Mouse (Mus musculus): ENCODE results near the gene Naalad2. TPM values are rescaled to one million over a fixed set of nuclear protein-coding genes. Genes with fewer than 3 reads are reported as not detected.
"Not testable (repeated sequence)": the region's sequence is repeated elsewhere in the genome, so short reads cannot be mapped to it uniquely, and the experiment has no call there.

Gene Naalad2
- 5.4 and 5.6 TPM in 2 replicates for polyA plus RNA-seq (2015; fragmentation: Nextera tagmentation; extraction: Ambion mirVana)

GRCm38 (mm10) chr9:18402895-18403294 lies at the start of gene Naalad2:
Gene Naalad2 (minus strand): TSS chr9:18402995.
- H3K4me3 ChIP-seq (replicated peaks; ENCODE audit: low read length); H3K9ac ChIP-seq (ENCODE audit: low read length); ATAC-seq (ENCODE audit: insufficient read depth, low FRiP score); H3K27ac ChIP-seq (ENCODE audit: low read length); H3K4me1 ChIP-seq (ENCODE audit: control insufficient read depth, insufficient read depth, low read length); H3K36me3 ChIP-seq (ENCODE audit: control insufficient read depth, insufficient read depth, low read length); H3K9me3 ChIP-seq (replicated peaks; ENCODE audit: control insufficient read depth, low read length); H3K4me2 ChIP-seq (ENCODE audit: low read depth, low read length); H3K27me3 ChIP-seq (ENCODE audit: control insufficient read depth, insufficient read depth, low read length): not testable (repeated sequence)
- 73% methylated on average over 2 of the region's 2 CpGs for WGBS

- Histone ChIP-seq H3K4me3 (replicated peaks; ENCODE audit: low read length) (no peak overlapping the region), H3K36me3 (ENCODE audit: control insufficient read depth, insufficient read depth, low read length) (no peaks in the 10 kb centered on the region), H3K4me1 (ENCODE audit: control insufficient read depth, insufficient read depth, low read length) (no peaks in the 10 kb centered on the region), H3K27me3 (ENCODE audit: control insufficient read depth, insufficient read depth, low read length) (no peaks in the 10 kb centered on the region), H3K9ac (ENCODE audit: low read length) (no peak overlapping the region), H3K9me3 (replicated peaks; ENCODE audit: control insufficient read depth, low read length) (no peaks in the 10 kb centered on the region), H3K27ac (ENCODE audit: low read length) (no peak overlapping the region), H3K4me2 (ENCODE audit: low read depth, low read length) (no peak overlapping the region)
- no peak for ATAC-seq (ENCODE audit: insufficient read depth, low FRiP score)
- WGBS: 69% methylated on average over 10 of the region's 10 CpGs
These were observed 28.9 kb upstream of the Naalad2 start for GRCm38 (mm10) chr9:18431687-18432086.

- no peaks in the 10 kb centered on the region for H3K36me3 ChIP-seq (ENCODE audit: control insufficient read depth, insufficient read depth, low read length)
- H3K9ac ChIP-seq (ENCODE audit: low read length): no peak within 1 kb of the TSS
- no peaks in the 10 kb centered on the region for H3K4me1 ChIP-seq (ENCODE audit: control insufficient read depth, insufficient read depth, low read length)
- no peak within 1 kb of the TSS for H3K4me3 ChIP-seq (replicated peaks; ENCODE audit: low read length)
- no peaks in the 10 kb centered on the region for H3K27me3 ChIP-seq (ENCODE audit: control insufficient read depth, insufficient read depth, low read length)
- no peak for ATAC-seq (ENCODE audit: insufficient read depth, low FRiP score)
- no peaks in the 10 kb centered on the region for H3K9me3 ChIP-seq (replicated peaks; ENCODE audit: control insufficient read depth, low read length)
- no peak within 1 kb of the TSS for H3K4me2 ChIP-seq (ENCODE audit: low read depth, low read length)
- H3K27ac ChIP-seq (ENCODE audit: low read length): no peak within 1 kb of the TSS
These were observed 27.6 kb upstream of the Naalad2 start, which contains the start of gene Mbd3l2 for GRCm38 (mm10) chr9:18430354-18430753. Gene Mbd3l2 (plus strand): TSS chr9:18430654.

GRCm38 (mm10) chr9:18412371-18412770 lies 9.6 kb upstream of the Naalad2 start:
- H3K36me3 ChIP-seq (ENCODE audit: control insufficient read depth, insufficient read depth, low read length); ATAC-seq (ENCODE audit: insufficient read depth, low FRiP score); H3K4me2 ChIP-seq (ENCODE audit: low read depth, low read length); H3K4me3 ChIP-seq (replicated peaks; ENCODE audit: low read length); H3K9me3 ChIP-seq (replicated peaks; ENCODE audit: control insufficient read depth, low read length); H3K27ac ChIP-seq (ENCODE audit: low read length); H3K27me3 ChIP-seq (ENCODE audit: control insufficient read depth, insufficient read depth, low read length); H3K4me1 ChIP-seq (ENCODE audit: control insufficient read depth, insufficient read depth, low read length); H3K9ac ChIP-seq (ENCODE audit: low read length): not testable (repeated sequence)
- WGBS: 85% methylated on average over 4 of the region's 4 CpGs

- H3K36me3 ChIP-seq (ENCODE audit: control insufficient read depth, insufficient read depth, low read length): no peaks in the 10 kb centered on the region
- H3K4me1 ChIP-seq (ENCODE audit: control insufficient read depth, insufficient read depth, low read length): no peaks in the 10 kb centered on the region
- no peak within 1 kb of the TSS for H3K4me2 ChIP-seq (ENCODE audit: low read depth, low read length)
- 79% methylated on average over 1 of the region's 1 CpGs for WGBS
- no peak within 1 kb of the TSS for H3K27ac ChIP-seq (ENCODE audit: low read length)
- no peak within 1 kb of the TSS for H3K4me3 ChIP-seq (replicated peaks; ENCODE audit: low read length)
- no peak for ATAC-seq (ENCODE audit: insufficient read depth, low FRiP score)
- H3K9me3 ChIP-seq (replicated peaks; ENCODE audit: control insufficient read depth, low read length): no peaks in the 10 kb centered on the region
- no peak within 1 kb of the TSS for H3K9ac ChIP-seq (ENCODE audit: low read length)
- H3K27me3 ChIP-seq (ENCODE audit: control insufficient read depth, insufficient read depth, low read length): no peaks in the 10 kb centered on the region
These were observed 1.3 kb upstream of the Naalad2 start, which contains the start of gene Ubtfl1 for GRCm38 (mm10) chr9:18404118-18404517. Gene Ubtfl1 (plus strand): TSS chr9:18404418.

- WGBS: 77% methylated on average over 1 of the region's 1 CpGs
- Histone ChIP-seq H3K36me3 (ENCODE audit: control insufficient read depth, insufficient read depth, low read length) (no peaks in the 10 kb centered on the region), H3K4me3 (replicated peaks; ENCODE audit: low read length) (no peak overlapping the region), H3K9me3 (replicated peaks; ENCODE audit: control insufficient read depth, low read length) (no peaks in the 10 kb centered on the region), H3K9ac (ENCODE audit: low read length) (no peak overlapping the region), H3K4me1 (ENCODE audit: control insufficient read depth, insufficient read depth, low read length) (no peaks in the 10 kb centered on the region), H3K27ac (ENCODE audit: low read length) (no peak overlapping the region), H3K4me2 (ENCODE audit: low read depth, low read length) (no peak overlapping the region), H3K27me3 (ENCODE audit: control insufficient read depth, insufficient read depth, low read length) (no peaks in the 10 kb centered on the region)
- no peak for ATAC-seq (ENCODE audit: insufficient read depth, low FRiP score)
These were observed 3.2 kb downstream of the Naalad2 start for GRCm38 (mm10) chr9:18399629-18400028.

GRCm38 (mm10) chr9:18385782-18386181 lies 17.0 kb downstream of the Naalad2 start:
- WGBS: 17% methylated on average over 6 of the region's 6 CpGs
- Histone ChIP-seq H3K4me3 (replicated peaks; ENCODE audit: low read length) (peak overlapping the region; percentile 11; the same call in 1 of the 2 replicates), H3K27ac (ENCODE audit: low read length) (no peak overlapping the region)

GRCm38 (mm10) chr9:18373026-18373425 lies 29.8 kb downstream of the Naalad2 start:
- not testable (repeated sequence) for H3K4me1 ChIP-seq (ENCODE audit: control insufficient read depth, insufficient read depth, low read length); H3K4me3 ChIP-seq (replicated peaks; ENCODE audit: low read length); H3K27ac ChIP-seq (ENCODE audit: low read length); H3K9me3 ChIP-seq (replicated peaks; ENCODE audit: control insufficient read depth, low read length); H3K36me3 ChIP-seq (ENCODE audit: control insufficient read depth, insufficient read depth, low read length); H3K9ac ChIP-seq (ENCODE audit: low read length); H3K27me3 ChIP-seq (ENCODE audit: control insufficient read depth, insufficient read depth, low read length); ATAC-seq (ENCODE audit: insufficient read depth, low FRiP score); H3K4me2 ChIP-seq (ENCODE audit: low read depth, low read length)
- WGBS: 66% methylated on average over 1 of the region's 1 CpGs

More at GRCm38 (mm10) chr9:18385782-18386181, 17.0 kb downstream of the Naalad2 start:
- Histone ChIP-seq H3K9me3 (replicated peaks; ENCODE audit: control insufficient read depth, low read length) (no peaks in the 10 kb centered on the region), H3K4me1 (ENCODE audit: control insufficient read depth, insufficient read depth, low read length) (no peaks in the 10 kb centered on the region), H3K4me2 (ENCODE audit: low read depth, low read length) (peak overlapping the region; percentile 36; the same call in 1 of the 2 replicates), H3K9ac (ENCODE audit: low read length) (peak overlapping the region; percentile 58), H3K36me3 (ENCODE audit: control insufficient read depth, insufficient read depth, low read length) (no peaks in the 10 kb centered on the region), H3K27me3 (ENCODE audit: control insufficient read depth, insufficient read depth, low read length) (no peaks in the 10 kb centered on the region)
- ATAC-seq (ENCODE audit: insufficient read depth, low FRiP score): no peak

GRCm38 (mm10) chr9:18319990-18320389 lies 82.8 kb downstream of the Naalad2 start:
- H3K4me1 ChIP-seq (ENCODE audit: control insufficient read depth, insufficient read depth, low read length): no peaks in the 10 kb centered on the region
- WGBS: 93% methylated on average over 3 of the region's 3 CpGs

More at GRCm38 (mm10) chr9:18319990-18320389, 82.8 kb downstream of the Naalad2 start:
- Histone ChIP-seq H3K9me3 (replicated peaks; ENCODE audit: control insufficient read depth, low read length) (no peaks in the 10 kb centered on the region), H3K4me3 (replicated peaks; ENCODE audit: low read length) (no peak overlapping the region), H3K27me3 (ENCODE audit: control insufficient read depth, insufficient read depth, low read length) (no peaks in the 10 kb centered on the region), H3K36me3 (ENCODE audit: control insufficient read depth, insufficient read depth, low read length) (peaks cover 3% of the 10 kb centered on the region; the same call in 1 of the 2 replicates), H3K9ac (ENCODE audit: low read length) (no peak overlapping the region), H3K27ac (ENCODE audit: low read length) (no peak overlapping the region), H3K4me2 (ENCODE audit: low read depth, low read length) (no peak overlapping the region)
- ATAC-seq (ENCODE audit: insufficient read depth, low FRiP score): no peak
